Mouse (Mus musculus) cerebellum, adult 2 months (tissue): ENCODE data around the gene Ypel4. TPM values are rescaled to one million over a fixed set of nuclear protein-coding genes. Genes with fewer than 3 reads are reported as not detected.

Source experiments
- DNase-seq, 2 experiments: peaks; one replicate each; pipeline ENCODE4 v3.0.0; 2021
- H3K27ac ChIP-seq: fragments of 200-500 bp; 2 replicates; pipeline ENCODE4 v1.5.1; 2012; ENCODE audit warnings: low read length, control low read depth, inconsistent platforms; ENCODE audit not compliant: insufficient read depth
- H3K27me3 ChIP-seq: fragments of 200-500 bp; 2 replicates; pipeline ENCODE4 v1.6.1; 2012; ENCODE audit warnings: inconsistent platforms, mild to moderate bottlenecking, low read length, moderate library complexity; ENCODE audit not compliant: control insufficient read depth, insufficient read depth
- H3K4me1 ChIP-seq: fragments of 200-500 bp; 2 replicates; pipeline ENCODE4 v1.6.1; 2011; ENCODE audit warnings: low read length; ENCODE audit not compliant: control insufficient read depth, insufficient read depth
- H3K4me3 ChIP-seq: fragments of 200-500 bp; replicated peaks from 2 replicates; pipeline ENCODE3; 2011; ENCODE audit warnings: mild to moderate bottlenecking, low read depth, low read length, control low read depth; ENCODE audit not compliant: insufficient read depth
- CTCF ChIP-seq: fragments of 200-500 bp; IDR thresholded peaks from 2 replicates; pipeline ENCODE4 v1.5.1; 2011; ENCODE audit warnings: low read depth, mild to moderate bottlenecking, control low read depth, low read length, moderate library complexity, borderline replicate concordance; ENCODE audit not compliant: insufficient read depth
- POLR2A ChIP-seq: fragments of 200-500 bp; IDR thresholded peaks from 2 replicates; pipeline ENCODE4 v1.6.1; 2011; ENCODE audit warnings: low read length, control low read depth, borderline replicate concordance; ENCODE audit not compliant: insufficient read depth
- WGBS: fragments of 180-500 bp; shearing (Covaris S2); methylation state at CpG from one replicate; pipeline ENCODE4 v1.1.7; 2018; 5-methylcytosine and 5-hydroxymethylcytosine counted together
- polyA plus RNA-seq: library from polyadenylated mRNA; depleted of rRNA; stranded (reverse); fragments of >200 nt; gene quantifications from 2 replicates; pipeline ENCODE4 v1.2.3, GENCODE M21; 2012

Ypel4 gene
- polyA plus RNA-seq, 1 experiment: 164 TPM

GRCm38 (mm10) chr2:84711898-84712297 is 22.0 kb upstream of the Ypel4 start:
- peaks cover 7% of the 10 kb centered on the region for H3K4me1 ChIP-seq
- H3K27ac ChIP-seq: no peak overlapping the region
- TF ChIP-seq CTCF (no peak), POLR2A (no peak)
- H3K27me3 ChIP-seq: no peaks in the 10 kb centered on the region
- WGBS: 88% methylated on average over 2 of the region's 2 CpGs
- no peak for DNase-seq
- H3K4me3 ChIP-seq: no peak overlapping the region

GRCm38 (mm10) chr2:84714422-84714810 is 19.4 kb upstream of the Ypel4 start:
- DNase-seq: no peak
- H3K27ac ChIP-seq: peak overlapping the region; percentile 55
- H3K27me3 ChIP-seq: no peaks in the 10 kb centered on the region
- WGBS: under 1% methylated on average over 26 of the region's 26 CpGs
- peaks cover 6% of the 10 kb centered on the region; the same call in 1 of the 2 replicates for H3K4me1 ChIP-seq
- TF ChIP-seq POLR2A (no peak), CTCF (no peak)
- H3K4me3 ChIP-seq: peak overlapping the region; percentile 83

- Histone ChIP-seq H3K27ac (peak within 1 kb of the TSS; percentile 88), H3K4me3 (peak within 1 kb of the TSS; percentile 92), H3K4me1 (peaks cover 6% of the 10 kb centered on the region; the same call in 1 of the 2 replicates), H3K27me3 (no peaks in the 10 kb centered on the region)
- TF ChIP-seq CTCF: no peak
- peak; percentile 91 for TF ChIP-seq POLR2A
- peak; percentile 98 to 99 for DNase-seq
- under 1% methylated on average over 106 of the region's 107 CpGs for whole genome bisulfite sequencing
Observed at GRCm38 (mm10) chr2:84714811-84715561, 18.9 kb upstream of the Ypel4 start, which contains the start of gene Zdhhc5. Gene Zdhhc5, minus strand, starts transcription at chr2:84715180.

GRCm38 (mm10) chr2:84715562-84716361 is 18.1 kb upstream of the Ypel4 start:
- peak; percentile 85 to 95 for DNase-seq
- Histone ChIP-seq H3K4me1 (peaks cover 6% of the 10 kb centered on the region; the same call in 1 of the 2 replicates), H3K4me3 (peak overlapping the region; percentile 92), H3K27me3 (no peaks in the 10 kb centered on the region), H3K27ac (peak overlapping the region; percentile 88)
- TF ChIP-seq POLR2A (peak; percentile 7; the same call in 1 of the 2 replicates), CTCF (no peak)
- under 1% methylated on average over 33 of the region's 33 CpGs for WGBS

GRCm38 (mm10) chr2:84716423-84717355 is 17.2 kb upstream of the Ypel4 start:
- Histone ChIP-seq H3K4me3 (peak overlapping the region; percentile 43), H3K27me3 (no peaks in the 10 kb centered on the region), H3K4me1 (peaks cover 6% of the 10 kb centered on the region; the same call in 1 of the 2 replicates), H3K27ac (peak overlapping the region; percentile 88)
- no peak for DNase-seq
- TF ChIP-seq CTCF: no peak
- no peak for TF ChIP-seq POLR2A
- 28% methylated on average over 9 of the region's 9 CpGs for WGBS

- H3K27ac ChIP-seq: no peak overlapping the region
- H3K4me3 ChIP-seq: no peak overlapping the region
- no peak for DNase-seq
- WGBS: 94% methylated on average over 4 of the region's 4 CpGs
- H3K4me1 ChIP-seq: peaks cover 6% of the 10 kb centered on the region; the same call in 1 of the 2 replicates
- no peaks in the 10 kb centered on the region for H3K27me3 ChIP-seq
- TF ChIP-seq POLR2A: no peak
- no peak for TF ChIP-seq CTCF
Observed at GRCm38 (mm10) chr2:84717357-84717756, 16.5 kb upstream of the Ypel4 start.

GRCm38 (mm10) chr2:84720718-84721117 is 13.1 kb upstream of the Ypel4 start:
- Histone ChIP-seq H3K27me3 (no peaks in the 10 kb centered on the region), H3K27ac (no peak overlapping the region), H3K4me1 (peaks cover 10% of the 10 kb centered on the region), H3K4me3 (no peak overlapping the region)
- 97% methylated on average over 2 of the region's 2 CpGs for WGBS
- no peak for TF ChIP-seq CTCF
- no peak for TF ChIP-seq POLR2A
- no peak for DNase-seq
